Mouse (Mus musculus) MEL (cell line): ENCODE data around the gene Sgf29. TPM values are rescaled to one million over a fixed set of nuclear protein-coding genes. Genes with fewer than 3 reads are reported as not detected.

ENCODE experiments used
- DNase-seq: peaks from one replicate; pipeline ENCODE4 v3.0.0; 2011; ENCODE audit warnings: low read depth, low spot score
- H3K27ac ChIP-seq: 2 replicates; pipeline ENCODE4 v1.5.1; 2012; ENCODE audit warnings: low read depth, mild to moderate bottlenecking, control low read depth, low read length, moderate library complexity; ENCODE audit not compliant: control insufficient read depth
- H3K27me3 ChIP-seq, 2 experiments: fragments of 150-350 bp in 1 of 2; sonication (generic) in 1 of 2; 2 replicates each; pipeline ENCODE4 v1.6.1; 2012; ENCODE audit warnings: low read length in 2 of 2, mild to moderate bottlenecking in 2 of 2, improper control_type of control experiment in 1 of 2, moderate library complexity in 1 of 2; ENCODE audit not compliant: insufficient read depth in 2 of 2, control insufficient read depth in 1 of 2
- H3K36me3 ChIP-seq, 2 experiments: 2 replicates each; pipeline ENCODE4 v1.6.1; 2012 to 2014; ENCODE audit warnings: low read length in 2 of 2, improper control_type of control experiment in 1 of 2, inconsistent platforms in 1 of 2, mild to moderate bottlenecking in 1 of 2; ENCODE audit not compliant: insufficient read depth in 2 of 2, control insufficient read depth in 1 of 2
- H3K4me1 ChIP-seq, 2 experiments: fragments of 150-350 bp in 1 of 2; sonication (generic) in 1 of 2; 2 replicates each; pipeline ENCODE4 v1.6.1; 2012; ENCODE audit warnings: low read length in 2 of 2, improper control_type of control experiment in 1 of 2, mild to moderate bottlenecking in 1 of 2; ENCODE audit not compliant: insufficient read depth in 2 of 2, control insufficient read depth in 1 of 2
- H3K4me3 ChIP-seq, 2 experiments: fragments of 150-350 bp in 1 of 2; sonication (generic) in 1 of 2; 2 replicates each; pipeline ENCODE4 v1.5.1; 2012; ENCODE audit warnings: low read depth in 2 of 2, low read length in 2 of 2, mild to moderate bottlenecking in 2 of 2, moderate library complexity in 2 of 2, control low read depth in 1 of 2, improper control_type of control experiment in 1 of 2; ENCODE audit not compliant: control insufficient read depth in 1 of 2, insufficient read depth in 1 of 2
- H3K79me2 ChIP-seq: 2 replicates; pipeline ENCODE4 v1.6.1; 2012; ENCODE audit warnings: mild to moderate bottlenecking, low read length, moderate library complexity; ENCODE audit not compliant: control insufficient read depth, poor library complexity, insufficient read depth
- H3K9ac ChIP-seq: 2 replicates; pipeline ENCODE4 v1.6.1; 2012; ENCODE audit warnings: low read depth, mild to moderate bottlenecking, control low read depth, low read length, moderate library complexity; ENCODE audit not compliant: control insufficient read depth, poor library complexity, severe bottlenecking
- H3K9me3 ChIP-seq: fragments of 150-350 bp; sonication (generic); replicated peaks from 2 replicates; pipeline ENCODE4 v1.6.1; 2012; ENCODE audit warnings: mild to moderate bottlenecking, low read length, improper control_type of control experiment, moderate library complexity; ENCODE audit not compliant: insufficient read depth
- BHLHE40 ChIP-seq: IDR thresholded peaks from 2 replicates; pipeline ENCODE4 v1.6.1; 2012; ENCODE audit warnings: low read depth, mild to moderate bottlenecking, inconsistent platforms, low read length, improper control_type of control experiment, borderline replicate concordance
- E2F4 ChIP-seq: IDR thresholded peaks from 2 replicates; pipeline ENCODE4 v1.6.1; 2011; ENCODE audit warnings: low read depth, low read length, improper control_type of control experiment, borderline replicate concordance
- ELF1 ChIP-seq: IDR thresholded peaks from 2 replicates; pipeline ENCODE4 v1.6.1; 2014; ENCODE audit warnings: low read depth, mild to moderate bottlenecking, inconsistent platforms, low read length, improper control_type of control experiment, moderate library complexity
- GATA1 ChIP-seq: IDR thresholded peaks from 2 replicates; pipeline ENCODE4 v1.6.1; 2011; ENCODE audit warnings: low read depth, low read length, improper control_type of control experiment
- MAFK ChIP-seq: IDR thresholded peaks from 2 replicates; pipeline ENCODE4 v1.6.1; 2011; ENCODE audit warnings: low read depth, mild to moderate bottlenecking, low read length, improper control_type of control experiment, borderline replicate concordance
- MAX ChIP-seq: IDR thresholded peaks from 2 replicates; pipeline ENCODE4 v1.6.1; 2011; ENCODE audit warnings: low read length, improper control_type of control experiment
- MEF2A ChIP-seq: IDR thresholded peaks from 2 replicates; pipeline ENCODE4 v1.6.1; 2014; ENCODE audit warnings: low read depth, mild to moderate bottlenecking, inconsistent platforms, low read length, improper control_type of control experiment; ENCODE audit not compliant: poor library complexity, insufficient replicate concordance, severe bottlenecking; ENCODE audit errors: extremely low read depth
- MXI1 ChIP-seq: IDR thresholded peaks from 2 replicates; pipeline ENCODE4 v1.6.1; 2011; ENCODE audit warnings: mild to moderate bottlenecking, low read depth, low read length, improper control_type of control experiment
- MYC ChIP-seq: IDR thresholded peaks from 2 replicates; pipeline ENCODE4 v1.6.1; 2011; ENCODE audit warnings: low read depth, mild to moderate bottlenecking, low read length, improper control_type of control experiment, moderate library complexity
- NELFE ChIP-seq: IDR thresholded peaks from 2 replicates; pipeline ENCODE4 v1.6.1; 2011; ENCODE audit warnings: low read depth, low read length, improper control_type of control experiment
- NRF1 ChIP-seq: IDR thresholded peaks from 2 replicates; pipeline ENCODE4 v1.6.1; 2014; ENCODE audit warnings: low read depth, mild to moderate bottlenecking, inconsistent platforms, low read length, improper control_type of control experiment, moderate library complexity; ENCODE audit not compliant: poor library complexity, insufficient read depth, severe bottlenecking
- POLR2AphosphoS2 ChIP-seq: IDR thresholded peaks from 2 replicates; pipeline ENCODE4 v1.6.1; 2011; ENCODE audit warnings: low read length, improper control_type of control experiment
- RAD21 ChIP-seq: IDR thresholded peaks from 2 replicates; pipeline ENCODE4 v1.6.1; 2011; ENCODE audit warnings: mild to moderate bottlenecking, low read depth, low read length, improper control_type of control experiment
- SIN3A ChIP-seq: IDR thresholded peaks from 2 replicates; pipeline ENCODE4 v1.6.1; 2012; ENCODE audit warnings: low read length, improper control_type of control experiment, inconsistent platforms
- TAL1 ChIP-seq: IDR thresholded peaks from 2 replicates; pipeline ENCODE4 v1.6.1; 2012; ENCODE audit warnings: mild to moderate bottlenecking, inconsistent platforms, low read length, moderate library complexity, mixed read lengths
- TBP ChIP-seq: IDR thresholded peaks from 2 replicates; pipeline ENCODE4 v1.8.0; 2011; ENCODE audit warnings: low read depth, low read length, improper control_type of control experiment
- TCF12 ChIP-seq: IDR thresholded peaks from 2 replicates; pipeline ENCODE4 v1.6.1; 2014; ENCODE audit warnings: low read depth, mild to moderate bottlenecking, inconsistent platforms, low read length, improper control_type of control experiment, moderate library complexity
- UBTF ChIP-seq: IDR thresholded peaks from 2 replicates; pipeline ENCODE4 v1.6.1; 2012; ENCODE audit warnings: low read depth, mild to moderate bottlenecking, inconsistent platforms, low read length, improper control_type of control experiment, moderate library complexity, borderline replicate concordance; ENCODE audit not compliant: insufficient read depth
- ZNF384 ChIP-seq: IDR thresholded peaks from 2 replicates; pipeline ENCODE4 v1.6.1; 2012; ENCODE audit warnings: low read depth, mild to moderate bottlenecking, inconsistent platforms, low read length, improper control_type of control experiment
- polyA plus RNA-seq, 2 experiments: library from polyadenylated mRNA; stranded (reverse) in 1 of 2; unstranded in 1 of 2; fragments of >175 nt in 1 of 2; fragments of >200 nt in 1 of 2; gene quantifications; 2 replicates each; pipeline versions ENCODE4 v1.2.1 to v1.2.4; 2012; ENCODE audit warnings: low replicate concordance in 2 of 2, low read depth in 1 of 2; ENCODE audit not compliant: insufficient read length in 2 of 2, insufficient read depth in 1 of 2, missing spikeins in 1 of 2
- total RNA-seq: library from RNA; depleted of rRNA; stranded (reverse); fragments of 300-350 nt; gene quantifications from 2 replicates; pipeline ENCODE4 v1.2.3, GENCODE M21; 2012

Sgf29 gene
- total and polyA plus RNA-seq, 3 experiments = 81.7 to 117 TPM; not detected in 1

DNA sequence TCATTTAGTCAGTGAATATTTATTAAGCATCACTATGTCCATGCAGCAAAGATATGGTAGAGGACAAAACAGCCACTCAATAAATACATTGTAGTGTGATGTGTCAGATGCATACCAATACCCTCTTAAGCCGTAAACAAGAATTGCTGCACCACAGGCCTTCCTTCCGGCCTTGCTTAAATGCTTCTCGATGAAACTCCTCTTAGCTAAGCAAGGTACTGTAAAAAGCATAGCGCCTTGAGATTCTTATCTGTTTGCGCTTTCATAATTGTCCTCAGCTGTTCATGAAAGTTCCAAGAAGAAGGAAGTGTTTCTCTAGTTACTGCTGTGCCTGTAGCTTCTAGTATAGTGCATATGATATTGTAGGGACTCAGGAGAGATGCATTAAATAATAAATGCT is 42.5 kb upstream of the Sgf29 start:
- peak; percentile 15 for DNase-seq

GRCm38 (mm10) chr7:126607064-126607463 is 42.0 kb upstream of the Sgf29 start:
- TF ChIP-seq UBTF = no peak
- TF ChIP-seq POLR2AphosphoS2 = no peak
- no peak for TF ChIP-seq MAFK
- TF ChIP-seq MXI1 = no peak
- TF ChIP-seq GATA1 = no peak
- TF ChIP-seq MYC = no peak
- no peak for TF ChIP-seq ZNF384
- Histone ChIP-seq H3K4me3 (no peak overlapping the region), H3K79me2 (no peaks in the 10 kb centered on the region), H3K36me3 (no peaks in the 10 kb centered on the region), H3K4me1 (no peaks in the 10 kb centered on the region), H3K27me3 (no peaks in the 10 kb centered on the region), H3K9me3 (no peaks in the 10 kb centered on the region), H3K9ac (no peak overlapping the region), H3K27ac (no peak overlapping the region)
- DNase-seq = no peak

More for the DNA sequence above, 42.5 kb upstream of the Sgf29 start:
- Histone ChIP-seq H3K4me3 (no peak overlapping the region), H3K27ac (no peak overlapping the region), H3K79me2 (no peaks in the 10 kb centered on the region), H3K36me3 (no peaks in the 10 kb centered on the region), H3K9me3 (no peaks in the 10 kb centered on the region), H3K9ac (no peak overlapping the region), H3K27me3 (no peaks in the 10 kb centered on the region), H3K4me1 (no peaks in the 10 kb centered on the region)
- TF ChIP-seq UBTF = no peak
- TF ChIP-seq GATA1 = peak; percentile 31; the same call in 1 of the 2 replicates

GRCm38 (mm10) chr7:126607796-126608195 is 41.3 kb upstream of the Sgf29 start:
- no peaks in the 10 kb centered on the region for H3K36me3 ChIP-seq
- H3K27ac ChIP-seq = no peak overlapping the region
- H3K9ac ChIP-seq = no peak overlapping the region
- TF ChIP-seq TCF12 = no peak
- no peak for TF ChIP-seq MEF2A
- TF ChIP-seq ZNF384 = no peak
- TF ChIP-seq MAX = no peak
- no peak for TF ChIP-seq NELFE
- TF ChIP-seq BHLHE40 = no peak
- no peak for TF ChIP-seq NRF1
- no peak for TF ChIP-seq E2F4
- no peak for TF ChIP-seq TAL1
- TF ChIP-seq ELF1 = no peak
- no peak for TF ChIP-seq RAD21
- no peak for TF ChIP-seq SIN3A
- no peak for TF ChIP-seq TBP
- no peak for TF ChIP-seq MXI1
- TF ChIP-seq, all 39 proteins: peak for 0
- Histone ChIP-seq H3K4me1 (no peaks in the 10 kb centered on the region), H3K79me2 (no peaks in the 10 kb centered on the region), H3K4me3 (no peak overlapping the region), H3K27me3 (no peaks in the 10 kb centered on the region), H3K9me3 (no peaks in the 10 kb centered on the region)
- no peak for DNase-seq
